Mouse (Mus musculus): Measurements from ENCODE around the gene Nr1h2. TPM values are rescaled to one million over a fixed set of nuclear protein-coding genes. Genes with fewer than 3 reads are reported as not detected.

Gene Nr1h2
- total and polyA plus RNA-seq, 2 experiments from 2014 or later = 50.5 to 76.4 TPM

- no peak for ATAC-seq
- Histone ChIP-seq H3K4me1 (ENCODE audit: insufficient read depth, low read length) (no peaks in the 10 kb centered on the region), H3K27me3 (ENCODE audit: insufficient read depth, low read length) (no peaks in the 10 kb centered on the region), H3K36me3 (ENCODE audit: insufficient read depth, low read length) (peaks cover 10% of the 10 kb centered on the region), H3K27ac (no peak overlapping the region), H3K4me2 (ENCODE audit: low read depth, low read length) (no peak overlapping the region), H3K4me3 (ENCODE audit: low read length) (no peak overlapping the region), H3K9me3 (ENCODE audit: low read length) (no peaks in the 10 kb centered on the region), H3K9ac (replicated peaks; ENCODE audit: low read length) (no peak overlapping the region)
- no peak for TF ChIP-seq CTCF (IDR thresholded peaks at IDR 0.05; ENCODE audit: low read depth)
- DNase-seq (ENCODE audit: low spot score) = no peak
- WGBS = 71% methylated on average over 7 of the region's 7 CpGs
These were observed 16.7 kb downstream of the Nr1h2 start for GRCm38 (mm10) chr7:44537009-44537408.

- no peaks in the 10 kb centered on the region for H3K4me1 ChIP-seq (ENCODE audit: insufficient read depth, low read length)
- DNase-seq (ENCODE audit: low spot score) (peak; percentile 24), ATAC-seq (no peak)
- no peak overlapping the region for H3K27ac ChIP-seq
- H3K4me3 ChIP-seq (ENCODE audit: low read length) = no peak overlapping the region
- no peaks in the 10 kb centered on the region for H3K9me3 ChIP-seq (ENCODE audit: low read length)
- H3K36me3 ChIP-seq (ENCODE audit: insufficient read depth, low read length) = peaks cover 10% of the 10 kb centered on the region
- WGBS = 65% methylated on average over 6 of the region's 6 CpGs
- TF ChIP-seq CTCF (IDR thresholded peaks at IDR 0.05; ENCODE audit: low read depth) = no peak
- H3K4me2 ChIP-seq (ENCODE audit: low read depth, low read length) = no peak overlapping the region
- H3K27me3 ChIP-seq (ENCODE audit: insufficient read depth, low read length) = no peaks in the 10 kb centered on the region
- no peak overlapping the region for H3K9ac ChIP-seq (replicated peaks; ENCODE audit: low read length)
These were observed 17.2 kb downstream of the Nr1h2 start for GRCm38 (mm10) chr7:44536590-44536968.

DNA sequence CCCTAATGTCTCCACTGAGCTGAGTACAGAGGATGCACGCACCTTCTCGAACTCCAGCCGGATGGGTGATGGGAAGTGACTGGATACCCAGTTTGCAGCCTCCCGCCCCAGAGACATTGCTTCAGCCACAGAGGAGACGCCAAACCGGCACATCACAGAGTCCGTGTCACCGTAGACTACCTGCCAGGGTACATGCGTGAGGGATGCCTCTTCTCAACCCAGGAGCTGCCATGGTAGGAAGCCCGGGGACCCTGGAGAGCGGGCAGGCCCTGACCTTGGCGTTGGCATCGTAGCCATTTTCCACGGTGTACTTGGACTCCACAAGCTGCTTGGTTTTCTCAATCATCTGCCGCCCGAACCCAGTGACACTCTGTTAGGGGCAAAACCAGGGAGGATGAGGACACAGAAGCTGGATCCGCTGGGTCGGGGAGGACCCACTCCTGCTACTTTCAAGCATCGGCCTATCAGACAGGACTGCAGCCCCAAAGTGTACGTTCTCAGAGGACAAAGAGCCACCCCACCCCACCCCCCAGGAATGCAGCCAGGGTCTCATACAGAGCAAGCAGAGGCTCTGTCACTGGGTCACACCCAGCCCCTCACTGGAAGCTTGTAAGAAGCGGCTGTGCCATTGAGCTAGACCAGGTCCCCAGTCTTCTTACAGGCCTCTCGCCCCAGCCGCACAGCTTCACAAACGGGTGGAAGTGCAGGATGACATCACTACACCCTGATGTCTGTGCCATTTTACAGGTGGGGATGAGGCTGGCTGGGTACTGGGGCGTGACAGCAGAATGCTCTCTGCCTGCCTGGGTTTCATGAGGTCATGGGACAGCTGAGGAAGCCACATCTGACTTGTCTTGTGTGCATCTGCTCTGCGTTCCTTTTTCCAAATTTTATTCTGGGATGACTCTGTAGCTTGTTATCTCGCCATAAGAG lies 17.8 kb downstream of the Nr1h2 start:
- DNase-seq (ENCODE audit: low spot score) (no peak), ATAC-seq (no peak)
- Histone ChIP-seq H3K27ac (no peak overlapping the region), H3K4me1 (ENCODE audit: insufficient read depth, low read length) (no peaks in the 10 kb centered on the region), H3K9ac (replicated peaks; ENCODE audit: low read length) (no peak overlapping the region), H3K4me2 (ENCODE audit: low read depth, low read length) (no peak overlapping the region), H3K36me3 (ENCODE audit: insufficient read depth, low read length) (peaks cover 10% of the 10 kb centered on the region), H3K4me3 (ENCODE audit: low read length) (no peak overlapping the region), H3K27me3 (ENCODE audit: insufficient read depth, low read length) (no peaks in the 10 kb centered on the region), H3K9me3 (ENCODE audit: low read length) (no peaks in the 10 kb centered on the region)
- TF ChIP-seq CTCF (IDR thresholded peaks at IDR 0.05; ENCODE audit: low read depth) = no peak
- 95% methylated on average over 27 of the region's 27 CpGs for WGBS

GRCm38 (mm10) chr7:44534656-44535441 lies 18.9 kb downstream of the Nr1h2 start:
- WGBS = 84% methylated on average over 19 of the region's 19 CpGs
- H3K4me2 ChIP-seq (ENCODE audit: low read depth, low read length) = no peak overlapping the region
- H3K27me3 ChIP-seq (ENCODE audit: insufficient read depth, low read length) = no peaks in the 10 kb centered on the region
- no peaks in the 10 kb centered on the region for H3K9me3 ChIP-seq (ENCODE audit: low read length)
- H3K4me1 ChIP-seq (ENCODE audit: insufficient read depth, low read length) = no peaks in the 10 kb centered on the region
- no peak overlapping the region for H3K4me3 ChIP-seq (ENCODE audit: low read length)
- DNase-seq (ENCODE audit: low spot score) = no peak
- TF ChIP-seq CTCF (IDR thresholded peaks at IDR 0.05; ENCODE audit: low read depth) = peak; percentile 47
- peaks cover 10% of the 10 kb centered on the region for H3K36me3 ChIP-seq (ENCODE audit: insufficient read depth, low read length)
- H3K27ac ChIP-seq = no peak overlapping the region
- no peak overlapping the region for H3K9ac ChIP-seq (replicated peaks; ENCODE audit: low read length)
- ATAC-seq = no peak

GRCm38 (mm10) chr7:44534242-44534641 lies 19.5 kb downstream of the Nr1h2 start:
- 93% methylated on average over 13 of the region's 13 CpGs for WGBS
- DNase-seq (ENCODE audit: low spot score) (no peak), ATAC-seq (no peak)
- no peak overlapping the region for H3K4me3 ChIP-seq (ENCODE audit: low read length)
- H3K27ac ChIP-seq = no peak overlapping the region
- no peak for TF ChIP-seq CTCF (IDR thresholded peaks at IDR 0.05; ENCODE audit: low read depth)
- H3K27me3 ChIP-seq (ENCODE audit: insufficient read depth, low read length) = no peaks in the 10 kb centered on the region
- H3K4me2 ChIP-seq (ENCODE audit: low read depth, low read length) = no peak overlapping the region
- H3K9me3 ChIP-seq (ENCODE audit: low read length) = no peaks in the 10 kb centered on the region
- H3K9ac ChIP-seq (replicated peaks; ENCODE audit: low read length) = no peak overlapping the region
- no peaks in the 10 kb centered on the region for H3K4me1 ChIP-seq (ENCODE audit: insufficient read depth, low read length)
- peaks cover 10% of the 10 kb centered on the region for H3K36me3 ChIP-seq (ENCODE audit: insufficient read depth, low read length)

- WGBS = 82% methylated on average over 12 of the region's 12 CpGs
- no peak for DNase-seq (ENCODE audit: low spot score)
- no peak overlapping the region for H3K9ac ChIP-seq (replicated peaks; ENCODE audit: low read length)
- H3K9me3 ChIP-seq (ENCODE audit: low read length) = no peaks in the 10 kb centered on the region
- no peaks in the 10 kb centered on the region for H3K27me3 ChIP-seq (ENCODE audit: insufficient read depth, low read length)
- H3K27ac ChIP-seq = no peak overlapping the region
- no peak overlapping the region for H3K4me3 ChIP-seq (ENCODE audit: low read length)
- no peak for TF ChIP-seq CTCF (IDR thresholded peaks at IDR 0.05; ENCODE audit: low read depth)
- no peak overlapping the region for H3K4me2 ChIP-seq (ENCODE audit: low read depth, low read length)
- H3K36me3 ChIP-seq (ENCODE audit: insufficient read depth, low read length) = peaks cover 7% of the 10 kb centered on the region
- ATAC-seq = no peak
- no peaks in the 10 kb centered on the region for H3K4me1 ChIP-seq (ENCODE audit: insufficient read depth, low read length)
These were observed 20.1 kb downstream of the Nr1h2 start for GRCm38 (mm10) chr7:44533746-44534045.

Measured in hindbrain, postnatal 0 days (tissue).